Mouse (Mus musculus) lung, adult 2 months (tissue): Measurements from ENCODE around the gene Gabrb2.

Experiments
- CTCF ChIP-seq: fragments of 200-500 bp; IDR thresholded peaks from 2 replicates; pipeline ENCODE4 v1.5.1; 2011; ENCODE audit warnings: mild to moderate bottlenecking, low read length, control low read depth; ENCODE audit not compliant: insufficient read depth
- POLR2A ChIP-seq: fragments of 200-500 bp; IDR thresholded peaks from 2 replicates; pipeline ENCODE4 v1.6.1; 2011; ENCODE audit warnings: low read depth, mild to moderate bottlenecking, control low read depth, low read length, borderline replicate concordance; ENCODE audit errors: extremely low read depth

DNA sequence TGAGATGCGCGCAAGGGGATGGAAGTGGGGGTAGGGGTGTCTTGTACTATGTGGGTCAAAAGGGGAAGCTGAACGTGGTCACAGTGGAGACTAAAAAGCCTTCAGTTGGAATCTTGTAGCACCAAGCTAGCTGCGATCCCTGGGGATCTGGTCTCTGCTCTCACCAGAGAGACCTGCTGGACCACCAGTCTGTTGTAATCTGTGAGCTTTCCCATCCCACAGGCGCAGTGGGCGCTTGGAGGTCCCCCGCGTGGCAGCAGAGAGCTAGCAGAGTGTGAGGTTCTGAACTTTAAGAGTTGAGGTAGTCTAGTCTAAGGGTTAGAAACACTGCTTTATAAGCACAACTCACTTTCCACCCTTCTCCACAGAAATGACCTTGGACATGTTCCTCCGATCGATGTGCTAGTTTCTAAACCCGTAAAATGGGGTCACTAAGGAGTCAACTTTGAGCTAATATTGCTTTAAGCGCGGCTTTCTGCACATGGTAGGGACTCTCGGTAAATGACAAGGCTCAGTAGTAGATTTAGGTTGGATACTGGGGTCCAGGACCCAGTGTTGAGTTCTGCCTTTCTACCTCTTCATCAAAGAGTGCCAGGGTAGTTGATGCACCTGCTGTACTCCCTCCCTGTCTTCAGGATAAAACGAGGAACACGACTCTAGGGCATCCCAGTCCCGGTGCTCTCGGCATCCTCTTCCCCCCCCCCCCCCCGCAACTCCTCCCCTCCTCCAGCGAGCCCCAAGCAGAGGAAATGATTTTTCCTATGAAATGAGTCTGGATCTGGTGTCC is at the start of gene Gabrb2:
- TF ChIP-seq CTCF (no peak), POLR2A (no peak)
